Mouse (Mus musculus): ENCODE measurements around the gene Mum1. TPM values are rescaled to one million over a fixed set of nuclear protein-coding genes. Genes with fewer than 3 reads are reported as not detected.

Mum1 gene
- polyA plus RNA-seq, 1 experiment from 2014 or later = 21.9 TPM

DNA sequence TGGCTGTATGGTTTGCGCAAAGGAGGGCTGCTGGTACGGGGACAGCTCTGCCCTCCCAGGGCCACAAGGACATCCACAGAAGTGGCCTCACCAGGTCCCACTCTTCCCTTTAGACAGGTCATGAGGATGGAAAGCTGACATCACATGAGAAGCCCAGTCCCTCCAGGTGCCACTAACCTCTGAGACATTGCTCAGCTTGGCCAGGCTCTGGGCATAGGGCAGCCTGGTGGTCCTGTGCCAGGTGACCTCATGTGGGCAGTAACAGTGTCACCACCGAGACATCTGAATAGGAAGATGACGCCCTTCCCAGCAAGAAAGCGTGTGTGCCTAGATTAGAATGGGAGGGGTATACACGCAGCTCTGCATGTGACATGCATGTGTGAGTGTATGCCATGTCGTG is 43.7 kb upstream of the Mum1 start:
- Histone ChIP-seq H3K36me3 (ENCODE audit: control insufficient read depth, insufficient read depth) (no peaks in the 10 kb centered on the region), H3K9ac (ENCODE audit: low read depth, low read length) (no peak overlapping the region), H3K9me3 (ENCODE audit: control insufficient read depth) (no peaks in the 10 kb centered on the region), H3K4me1 (replicated peaks; ENCODE audit: control insufficient read depth, insufficient read depth, low read length) (no peaks in the 10 kb centered on the region), H3K27me3 (replicated peaks; ENCODE audit: control insufficient read depth, insufficient read depth, low read length) (no peaks in the 10 kb centered on the region), H3K4me2 (replicated peaks; ENCODE audit: low read depth) (no peak overlapping the region), H3K27ac (ENCODE audit: low read depth, low read length) (no peak overlapping the region), H3K4me3 (ENCODE audit: low read depth, low read length) (no peak overlapping the region)
- 90% methylated on average over 7 of the region's 7 CpGs for WGBS
- no peak for ATAC-seq
- no peak for TF ChIP-seq CTCF (IDR thresholded peaks at IDR 0.05; ENCODE audit: low read depth)

DNA sequence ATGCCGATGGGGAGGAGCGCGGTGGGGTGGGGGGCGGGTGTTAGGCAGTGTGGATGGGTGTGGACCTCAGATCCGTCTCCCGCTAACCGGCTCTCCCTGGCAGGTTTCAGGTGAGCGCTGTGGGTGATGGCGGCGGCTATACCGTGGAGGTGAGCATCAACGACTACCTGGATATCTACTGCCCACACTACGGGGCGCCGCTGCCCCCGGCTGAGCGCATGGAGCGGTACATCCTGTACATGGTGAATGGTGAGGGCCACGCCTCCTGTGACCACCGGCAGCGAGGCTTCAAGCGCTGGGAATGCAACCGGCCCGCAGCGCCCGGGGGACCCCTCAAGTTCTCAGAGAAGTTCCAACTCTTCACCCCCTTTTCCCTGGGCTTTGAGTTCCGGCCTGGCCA is 39.6 kb upstream of the Mum1 start:
- Histone ChIP-seq H3K4me3 (ENCODE audit: low read depth, low read length) (no peak overlapping the region), H3K27ac (ENCODE audit: low read depth, low read length) (no peak overlapping the region), H3K9ac (ENCODE audit: low read depth, low read length) (no peak overlapping the region), H3K4me2 (replicated peaks; ENCODE audit: low read depth) (no peak overlapping the region), H3K4me1 (replicated peaks; ENCODE audit: control insufficient read depth, insufficient read depth, low read length) (no peaks in the 10 kb centered on the region), H3K27me3 (replicated peaks; ENCODE audit: control insufficient read depth, insufficient read depth, low read length) (peaks cover 18% of the 10 kb centered on the region), H3K36me3 (ENCODE audit: control insufficient read depth, insufficient read depth) (peaks cover 3% of the 10 kb centered on the region; the same call in 1 of the 2 replicates), H3K9me3 (ENCODE audit: control insufficient read depth) (no peaks in the 10 kb centered on the region)
- ATAC-seq = no peak
- WGBS = 61% methylated on average over 27 of the region's 27 CpGs
- TF ChIP-seq CTCF (IDR thresholded peaks at IDR 0.05; ENCODE audit: low read depth) = no peak

DNA sequence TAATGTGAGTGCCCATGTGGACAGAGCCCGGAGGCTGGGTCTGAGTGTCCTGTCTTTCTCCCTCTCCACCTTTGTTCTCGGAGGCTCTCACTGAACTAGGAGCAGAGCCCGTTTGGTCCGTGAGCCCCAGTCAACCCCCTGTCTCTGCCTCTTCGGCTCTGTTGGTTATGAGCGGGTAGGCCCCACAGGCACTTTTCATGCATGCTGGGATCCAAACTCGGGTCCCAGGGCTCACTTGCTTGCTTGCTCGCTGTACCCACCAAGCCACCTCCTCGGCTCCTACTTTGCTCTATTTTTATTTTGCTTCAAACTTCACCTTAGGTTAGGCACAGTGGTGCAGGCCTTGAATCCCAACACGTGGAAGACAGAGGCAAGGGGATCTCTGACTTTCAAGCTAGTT is 38.5 kb upstream of the Mum1 start:
- Histone ChIP-seq H3K27ac (ENCODE audit: low read depth, low read length) (no peak overlapping the region), H3K9ac (ENCODE audit: low read depth, low read length) (no peak overlapping the region), H3K4me2 (replicated peaks; ENCODE audit: low read depth) (no peak overlapping the region), H3K4me3 (ENCODE audit: low read depth, low read length) (no peak overlapping the region), H3K9me3 (ENCODE audit: control insufficient read depth) (no peaks in the 10 kb centered on the region), H3K27me3 (replicated peaks; ENCODE audit: control insufficient read depth, insufficient read depth, low read length) (peaks cover 27% of the 10 kb centered on the region), H3K36me3 (ENCODE audit: control insufficient read depth, insufficient read depth) (peaks cover 3% of the 10 kb centered on the region; the same call in 1 of the 2 replicates), H3K4me1 (replicated peaks; ENCODE audit: control insufficient read depth, insufficient read depth, low read length) (no peaks in the 10 kb centered on the region)
- ATAC-seq = no peak
- 93% methylated on average over 10 of the region's 10 CpGs for WGBS
- no peak for TF ChIP-seq CTCF (IDR thresholded peaks at IDR 0.05; ENCODE audit: low read depth)

DNA sequence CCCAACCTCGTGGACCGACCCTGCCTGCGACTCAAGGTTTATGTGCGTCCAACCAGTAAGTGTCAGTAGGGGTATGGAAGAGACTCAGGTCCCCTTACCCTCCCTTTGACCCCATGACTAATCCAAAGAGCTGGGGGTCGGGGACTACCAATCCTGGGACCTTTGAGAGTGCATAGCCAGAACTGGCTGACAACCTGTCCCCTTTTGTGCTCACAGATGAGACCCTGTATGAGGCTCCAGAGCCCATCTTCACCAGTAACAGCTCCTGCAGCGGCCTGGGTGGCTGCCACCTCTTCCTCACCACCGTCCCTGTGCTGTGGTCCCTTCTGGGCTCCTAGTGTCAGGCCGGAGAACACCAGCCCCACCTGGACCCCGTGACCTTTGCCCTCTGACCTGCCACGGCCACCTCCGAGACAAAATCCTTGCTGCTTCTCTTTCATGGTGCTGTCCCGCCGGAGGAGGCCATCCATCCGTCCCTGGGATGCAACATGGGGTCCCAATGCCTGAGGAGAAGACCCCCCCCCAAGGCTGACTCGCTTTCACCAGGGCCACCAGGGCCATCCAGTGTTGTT is 37.7 kb upstream of the Mum1 start:
- no peaks in the 10 kb centered on the region for H3K9me3 ChIP-seq (ENCODE audit: control insufficient read depth)
- H3K4me3 ChIP-seq (ENCODE audit: low read depth, low read length) = no peak overlapping the region
- no peaks in the 10 kb centered on the region for H3K4me1 ChIP-seq (replicated peaks; ENCODE audit: control insufficient read depth, insufficient read depth, low read length)
- ATAC-seq = no peak
- peaks cover 27% of the 10 kb centered on the region for H3K27me3 ChIP-seq (replicated peaks; ENCODE audit: control insufficient read depth, insufficient read depth, low read length)
- H3K4me2 ChIP-seq (replicated peaks; ENCODE audit: low read depth) = no peak overlapping the region
- no peak for TF ChIP-seq CTCF (IDR thresholded peaks at IDR 0.05; ENCODE audit: low read depth)
- WGBS = 84% methylated on average over 15 of the region's 15 CpGs
- no peak overlapping the region for H3K9ac ChIP-seq (ENCODE audit: low read depth, low read length)
- H3K27ac ChIP-seq (ENCODE audit: low read depth, low read length) = no peak overlapping the region
- peaks cover 3% of the 10 kb centered on the region; the same call in 1 of the 2 replicates for H3K36me3 ChIP-seq (ENCODE audit: control insufficient read depth, insufficient read depth)

DNA sequence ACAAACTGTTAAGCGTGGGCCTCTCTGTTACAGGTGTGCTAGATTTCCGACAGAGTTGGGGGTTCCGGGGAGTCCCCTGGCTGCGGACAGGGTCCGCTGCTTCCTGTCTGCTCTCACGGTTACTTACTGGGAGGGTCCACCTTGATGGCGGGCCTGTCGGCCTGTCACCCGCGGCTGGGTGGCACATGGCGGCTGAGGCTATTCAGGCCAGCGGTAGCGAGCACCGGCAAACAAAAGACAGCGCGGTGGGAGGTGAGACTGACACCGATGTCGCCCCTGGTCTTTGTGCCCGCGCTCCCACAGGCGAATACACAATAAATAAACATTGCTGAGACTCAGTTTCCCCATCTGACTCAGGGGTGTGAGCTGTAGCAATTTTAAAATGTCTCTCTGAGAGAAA is 36.2 kb upstream of the Mum1 start:
- Histone ChIP-seq H3K9me3 (ENCODE audit: control insufficient read depth) (no peaks in the 10 kb centered on the region), H3K4me2 (replicated peaks; ENCODE audit: low read depth) (peak overlapping the region; percentile 71), H3K27ac (ENCODE audit: low read depth, low read length) (no peak overlapping the region; the same call in 1 of the 2 replicates), H3K4me1 (replicated peaks; ENCODE audit: control insufficient read depth, insufficient read depth, low read length) (no peaks in the 10 kb centered on the region), H3K36me3 (ENCODE audit: control insufficient read depth, insufficient read depth) (peaks cover 3% of the 10 kb centered on the region; the same call in 1 of the 2 replicates), H3K9ac (ENCODE audit: low read depth, low read length) (no peak overlapping the region), H3K27me3 (replicated peaks; ENCODE audit: control insufficient read depth, insufficient read depth, low read length) (peaks cover 27% of the 10 kb centered on the region), H3K4me3 (ENCODE audit: low read depth, low read length) (peak overlapping the region; percentile 42)
- TF ChIP-seq CTCF (IDR thresholded peaks at IDR 0.05; ENCODE audit: low read depth) = no peak
- 26% methylated on average over 21 of the region's 21 CpGs for WGBS
- ATAC-seq = no peak

DNA sequence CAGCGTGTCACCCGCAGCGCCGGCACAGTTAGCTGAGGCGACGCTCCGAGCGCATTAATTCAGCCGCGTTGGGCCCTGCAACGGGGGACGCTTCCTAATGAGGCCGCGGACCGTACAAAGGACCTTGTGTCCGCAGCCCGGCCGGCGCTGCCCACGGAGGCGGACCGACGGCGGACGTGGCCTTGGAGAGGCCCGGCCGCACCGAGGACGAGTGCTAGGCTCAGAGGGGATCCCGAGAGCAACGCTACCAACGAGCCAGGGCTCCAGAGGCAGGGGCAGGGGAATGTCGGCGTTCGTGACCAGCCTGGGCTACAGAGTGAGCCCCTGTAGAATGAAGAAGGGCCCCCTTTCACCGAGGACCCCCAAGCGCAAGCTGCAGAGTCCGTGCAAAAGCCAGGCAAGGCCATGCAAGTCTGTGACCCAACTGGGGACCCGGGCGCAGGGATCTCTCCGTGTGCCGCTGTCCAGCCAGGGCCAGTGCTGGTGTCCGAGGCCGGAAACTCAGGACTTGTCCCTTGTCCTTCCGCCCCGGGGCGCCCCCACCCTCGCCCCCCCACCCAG is 35.7 kb upstream of the Mum1 start:
- ATAC-seq = no peak
- TF ChIP-seq CTCF (IDR thresholded peaks at IDR 0.05; ENCODE audit: low read depth) = no peak
- H3K4me1 ChIP-seq (replicated peaks; ENCODE audit: control insufficient read depth, insufficient read depth, low read length) = no peaks in the 10 kb centered on the region
- H3K4me3 ChIP-seq (ENCODE audit: low read depth, low read length) = peak overlapping the region; percentile 42
- no peaks in the 10 kb centered on the region for H3K9me3 ChIP-seq (ENCODE audit: control insufficient read depth)
- no peak overlapping the region for H3K9ac ChIP-seq (ENCODE audit: low read depth, low read length)
- peaks cover 27% of the 10 kb centered on the region for H3K27me3 ChIP-seq (replicated peaks; ENCODE audit: control insufficient read depth, insufficient read depth, low read length)
- 2% methylated on average over 48 of the region's 48 CpGs for WGBS
- no peak overlapping the region for H3K27ac ChIP-seq (ENCODE audit: low read depth, low read length)
- peaks cover 3% of the 10 kb centered on the region; the same call in 1 of the 2 replicates for H3K36me3 ChIP-seq (ENCODE audit: control insufficient read depth, insufficient read depth)
- H3K4me2 ChIP-seq (replicated peaks; ENCODE audit: low read depth) = peak overlapping the region; percentile 71
